Mouse (Mus musculus): ENCODE data around the gene Dmpk.
A peak's percentile ranks its signal among the peaks of the same experiment; 100 is the strongest.

Gene Dmpk

DNA sequence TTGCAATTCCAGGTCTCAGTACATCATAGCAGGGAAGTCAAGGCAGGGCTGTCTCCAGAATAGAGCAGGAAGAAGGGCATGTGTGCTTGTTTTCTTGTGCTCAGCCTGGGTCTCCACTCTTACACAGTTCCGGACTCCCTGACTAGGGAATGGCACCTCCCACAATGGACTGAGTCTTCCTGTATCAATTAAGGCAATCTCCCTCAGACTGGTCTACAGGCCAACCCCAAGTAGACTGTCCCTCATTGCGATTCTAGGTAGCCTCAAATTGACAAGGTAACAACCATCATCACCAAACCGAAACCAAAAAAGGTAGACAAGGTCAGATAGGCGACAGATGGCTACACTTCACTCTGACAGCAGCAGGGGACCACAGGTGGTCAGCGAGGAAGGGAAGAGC is 8.4 kb upstream of the Dmpk start:
- no peak for ATAC-seq (ENCODE audit: insufficient number of reproducible peaks, low FRiP score, low TSS enrichment)

GRCm38 (mm10) chr7:19075723-19076585 is 7.7 kb upstream of the Dmpk start, which contains the start of gene Dmwd:
Dmwd (plus strand) TSS chr7:19076227.
- ATAC-seq (ENCODE audit: insufficient number of reproducible peaks, low FRiP score, low TSS enrichment) = peak; percentile 89

- ATAC-seq (ENCODE audit: insufficient number of reproducible peaks, low FRiP score, low TSS enrichment) = no peak; the same call in 1 of the 2 replicates
Observed at GRCm38 (mm10) chr7:19076586-19076991, 7.1 kb upstream of the Dmpk start.

GRCm38 (mm10) chr7:19077761-19078160 is 5.9 kb upstream of the Dmpk start:
- no peak for ATAC-seq (ENCODE audit: insufficient number of reproducible peaks, low FRiP score, low TSS enrichment)

- no peak for ATAC-seq (ENCODE audit: insufficient number of reproducible peaks, low FRiP score, low TSS enrichment)
Observed at GRCm38 (mm10) chr7:19078732-19079131, 4.9 kb upstream of the Dmpk start.

GRCm38 (mm10) chr7:19080451-19080950 is 3.1 kb upstream of the Dmpk start:
- no peak for ATAC-seq (ENCODE audit: insufficient number of reproducible peaks, low FRiP score, low TSS enrichment)

DNA sequence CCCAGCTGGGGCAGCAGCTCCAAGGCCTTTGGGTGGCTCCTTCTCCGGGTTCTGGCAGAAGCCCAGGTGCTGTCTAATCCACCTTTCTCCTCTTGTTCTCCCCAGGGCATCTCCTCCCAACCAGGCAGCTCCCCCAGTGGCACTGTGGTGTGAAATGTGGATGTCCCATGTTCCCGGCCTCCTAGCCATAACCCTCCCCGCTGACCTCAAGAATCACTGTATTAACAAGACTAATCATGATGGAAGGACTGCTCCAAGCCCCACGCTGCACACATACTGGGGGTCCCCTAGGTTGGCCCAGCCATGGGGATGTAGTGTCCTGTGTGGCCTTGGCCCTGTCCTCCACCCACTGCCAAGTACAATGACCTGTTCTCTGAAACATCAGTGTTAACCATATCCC is 1.5 kb upstream of the Dmpk start:
- no peak for ATAC-seq (ENCODE audit: insufficient number of reproducible peaks, low FRiP score, low TSS enrichment)

- no peak for ATAC-seq (ENCODE audit: insufficient number of reproducible peaks, low FRiP score, low TSS enrichment)
Observed at GRCm38 (mm10) chr7:19083096-19083495, 553 bp upstream of the Dmpk start.

- ATAC-seq (ENCODE audit: insufficient number of reproducible peaks, low FRiP score, low TSS enrichment) = no peak
Observed at GRCm38 (mm10) chr7:19084277-19084771, 675 bp downstream of the Dmpk start.

GRCm38 (mm10) chr7:19084921-19085473 is 1.3 kb downstream of the Dmpk start:
- ATAC-seq (ENCODE audit: insufficient number of reproducible peaks, low FRiP score, low TSS enrichment) = no peak

GRCm38 (mm10) chr7:19085495-19085894 is 1.8 kb downstream of the Dmpk start:
- no peak for ATAC-seq (ENCODE audit: insufficient number of reproducible peaks, low FRiP score, low TSS enrichment)

DNA sequence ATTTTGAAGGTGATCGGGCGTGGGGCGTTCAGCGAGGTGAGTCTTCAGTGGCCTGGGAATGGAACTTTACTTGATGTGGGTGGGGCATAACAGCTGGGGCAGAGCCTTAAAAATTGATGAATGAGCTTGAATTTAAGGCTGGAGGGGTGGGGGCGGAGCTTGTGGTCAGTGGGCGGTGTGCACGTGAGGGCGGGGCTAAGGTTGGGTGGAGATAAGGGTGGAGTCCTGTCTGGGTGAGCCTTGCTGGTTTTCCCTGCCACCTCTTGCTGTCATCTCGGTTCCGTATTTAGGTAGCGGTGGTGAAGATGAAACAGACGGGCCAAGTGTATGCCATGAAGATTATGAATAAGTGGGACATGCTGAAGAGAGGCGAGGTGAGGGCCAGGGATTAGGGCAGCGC is 2.4 kb downstream of the Dmpk start:
- no peak for ATAC-seq (ENCODE audit: insufficient number of reproducible peaks, low FRiP score, low TSS enrichment)

- ATAC-seq (ENCODE audit: insufficient number of reproducible peaks, low FRiP score, low TSS enrichment) = no peak
Observed at GRCm38 (mm10) chr7:19086760-19087159, 3.1 kb downstream of the Dmpk start.

- ATAC-seq (ENCODE audit: insufficient number of reproducible peaks, low FRiP score, low TSS enrichment) = no peak
Observed at GRCm38 (mm10) chr7:19088813-19089212, 5.2 kb downstream of the Dmpk start.

GRCm38 (mm10) chr7:19091913-19092312 is 8.3 kb downstream of the Dmpk start:
- ATAC-seq (ENCODE audit: insufficient number of reproducible peaks, low FRiP score, low TSS enrichment) = no peak

- no peak for ATAC-seq (ENCODE audit: insufficient number of reproducible peaks, low FRiP score, low TSS enrichment)
Observed at GRCm38 (mm10) chr7:19092381-19093173, 8.9 kb downstream of the Dmpk start.

DNA sequence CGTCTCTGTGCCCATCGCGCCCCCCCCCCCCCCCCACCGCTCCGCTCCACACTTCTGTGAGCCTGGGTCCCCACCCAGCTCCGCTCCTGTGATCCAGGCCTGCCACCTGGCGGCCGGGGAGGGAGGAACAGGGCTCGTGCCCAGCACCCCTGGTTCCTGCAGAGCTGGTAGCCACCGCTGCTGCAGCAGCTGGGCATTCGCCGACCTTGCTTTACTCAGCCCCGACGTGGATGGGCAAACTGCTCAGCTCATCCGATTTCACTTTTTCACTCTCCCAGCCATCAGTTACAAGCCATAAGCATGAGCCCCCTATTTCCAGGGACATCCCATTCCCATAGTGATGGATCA is 9.5 kb downstream of the Dmpk start:
- 0 out of 2 replicates have a peak, but pooled peaks have one; percentile 49 for ATAC-seq (ENCODE audit: insufficient number of reproducible peaks, low FRiP score, low TSS enrichment)

- ATAC-seq (ENCODE audit: insufficient number of reproducible peaks, low FRiP score, low TSS enrichment) = no peak
Observed at GRCm38 (mm10) chr7:19093537-19094385, 10.1 kb downstream of the Dmpk start.

DNA sequence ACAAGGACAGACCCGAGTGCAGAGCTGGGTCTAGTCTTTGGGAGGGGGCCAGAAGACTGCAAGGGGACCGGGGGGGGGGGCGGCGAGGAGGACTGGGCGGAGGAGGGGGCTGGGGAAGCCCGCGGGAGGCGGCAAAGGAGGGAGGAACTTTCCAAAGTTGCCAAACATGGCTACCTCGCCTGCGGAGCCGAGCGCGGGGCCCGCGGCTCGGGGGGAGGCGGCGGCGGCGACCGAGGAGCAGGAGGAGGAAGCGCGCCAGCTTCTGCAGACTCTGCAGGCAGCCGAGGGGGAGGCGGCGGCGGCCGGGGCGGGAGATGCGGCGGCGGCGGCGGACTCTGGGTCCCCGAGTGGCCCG is 10.8 kb downstream of the Dmpk start, which contains the start of gene Six5:
Gene Six5 (plus strand): TSS at position 124 of the 355 bp plus-strand sequence.
- no peak for ATAC-seq (ENCODE audit: insufficient number of reproducible peaks, low FRiP score, low TSS enrichment)
